Mouse (Mus musculus) E14TG2a.4 (cell line): ENCODE data around the gene Atp8a1.

ENCODE experiments used
- CTCF ChIP-seq: conservative IDR thresholded peaks from 2 replicates; pipeline ENCODE4 v1.5.1; 2014; ENCODE audit warnings: low read length
- POU5F1 ChIP-seq: IDR thresholded peaks from 2 replicates; pipeline ENCODE4 v1.6.1; 2014; ENCODE audit warnings: low read length, borderline replicate concordance

DNA sequence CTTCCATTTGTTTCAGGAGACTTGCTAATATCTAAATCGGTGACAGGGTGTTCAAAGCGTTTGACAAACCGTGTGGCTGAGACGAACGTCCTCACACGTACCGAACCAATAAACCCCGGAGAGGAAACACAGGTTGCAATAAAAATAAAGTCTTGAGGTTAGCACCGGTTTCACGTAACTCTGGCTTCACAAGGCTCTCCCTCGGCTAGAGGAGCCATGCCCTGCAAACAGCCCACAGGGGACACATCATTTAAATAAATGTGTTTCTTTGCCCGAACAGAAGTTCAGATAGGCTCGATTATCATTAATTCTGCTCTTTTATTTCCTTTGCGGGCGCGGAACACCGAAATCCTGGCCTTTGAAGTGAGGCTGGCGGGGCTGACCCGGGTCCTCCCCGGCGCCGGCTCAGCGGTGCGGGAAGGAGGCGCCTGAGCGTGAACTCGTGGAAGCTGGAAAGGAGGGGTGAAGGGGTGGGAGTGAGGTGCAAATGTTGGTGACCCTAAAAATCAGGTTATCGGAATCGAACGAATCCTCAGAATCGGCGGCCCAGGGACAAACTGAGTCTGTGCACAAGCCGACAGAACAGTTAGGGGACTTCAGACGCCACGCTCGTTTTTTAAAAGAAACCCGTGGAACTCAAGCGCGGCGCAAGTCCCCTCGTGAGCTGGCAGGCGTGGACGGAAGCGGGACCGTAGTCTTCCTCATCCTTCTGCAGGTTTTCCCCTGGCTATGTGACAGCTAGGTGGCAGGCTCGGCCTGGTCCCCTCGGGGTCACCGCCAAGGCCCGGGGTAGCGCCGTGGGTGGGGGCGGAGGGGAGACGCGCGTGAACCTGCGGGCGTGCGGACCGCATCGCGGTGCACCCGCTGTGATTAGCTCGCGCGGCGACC lies 240.1 kb downstream of the Atp8a1 start:
- TF ChIP-seq CTCF, result no peak
- TF ChIP-seq POU5F1, result no peak
